Mouse (Mus musculus) embryonic facial prominence, embryonic 14.5 days (tissue): ENCODE results near the gene F12. TPM values are rescaled to one million over a fixed set of nuclear protein-coding genes. Genes with fewer than 3 reads are reported as not detected.

Experiments
- ATAC-seq: fragments of 200-750 bp; cut with Nextera tagmentation; 2 replicates; pipeline ENCODE4 v1.8.0; 2017; ENCODE audit warnings: low read depth, moderate number of reproducible peaks, moderate TSS enrichment
- DNase-seq: peaks from one replicate; pipeline ENCODE4 v3.0.0-alpha.2; 2015; ENCODE audit warnings: low spot score
- H3K27ac ChIP-seq: fragments of 300-500 bp; sonication (generic); replicated peaks from 2 replicates; pipeline ENCODE4 v1.5.1; 2014; ENCODE audit warnings: low read depth, mild to moderate bottlenecking, low read length, moderate library complexity
- H3K27me3 ChIP-seq: fragments of 300-500 bp; sonication (generic); replicated peaks from 2 replicates; pipeline ENCODE4 v1.6.1; 2014; ENCODE audit warnings: low read length; ENCODE audit not compliant: control insufficient read depth, insufficient read depth
- H3K36me3 ChIP-seq: fragments of 300-500 bp; sonication (generic); 2 replicates; pipeline ENCODE4 v1.6.1; 2014; ENCODE audit warnings: low read length, mixed read lengths; ENCODE audit not compliant: control insufficient read depth, insufficient read depth
- H3K4me1 ChIP-seq: fragments of 300-500 bp; sonication (generic); 2 replicates; pipeline ENCODE4 v1.6.1; 2014; ENCODE audit warnings: antibody characterized with exemption, low read length; ENCODE audit not compliant: control insufficient read depth, insufficient read depth
- H3K4me2 ChIP-seq: fragments of 300-500 bp; sonication (generic); 2 replicates; pipeline ENCODE4 v1.6.1; 2014; ENCODE audit warnings: low read depth, mild to moderate bottlenecking, low read length, moderate library complexity, mixed read lengths
- H3K4me3 ChIP-seq: fragments of 300-500 bp; sonication (generic); 2 replicates; pipeline ENCODE4 v1.5.1; 2014; ENCODE audit warnings: low read depth, mild to moderate bottlenecking, low read length
- H3K9ac ChIP-seq: fragments of 300-500 bp; sonication (generic); 2 replicates; pipeline ENCODE4 v1.6.1; 2014; ENCODE audit warnings: low read depth, mild to moderate bottlenecking, low read length, moderate library complexity, mixed read lengths
- H3K9me3 ChIP-seq: fragments of 300-500 bp; sonication (generic); 2 replicates; pipeline ENCODE4 v1.6.1; 2016; ENCODE audit warnings: low read length; ENCODE audit not compliant: control insufficient read depth
- WGBS: fragments of 180-500 bp; shearing (Covaris S2); extraction: QIAGEN DNeasy Blood & Tissue Kit; methylation state at CpG from one replicate; pipeline ENCODE4 v1.1.7; 2014; 5-methylcytosine and 5-hydroxymethylcytosine counted together
- polyA plus RNA-seq: library from polyadenylated mRNA; unstranded; fragments of >200 nt; fragmentation: Nextera tagmentation; extraction: Ambion mirVana; gene quantifications from 2 replicates; pipeline ENCODE4 v1.2.1, GENCODE M21; 2014

The F12 gene
- polyA plus RNA-seq, 1 experiment from 2014 or later: not detected

GRCm38 (mm10) chr13:55471156-55471818, 44.7 kb upstream of the F12 start:
- Histone ChIP-seq H3K27ac (peak overlapping the region; percentile 84), H3K9ac (peak overlapping the region; percentile 79), H3K4me3 (peak overlapping the region; percentile 64), H3K36me3 (peaks cover 27% of the 10 kb centered on the region), H3K27me3 (no peaks in the 10 kb centered on the region), H3K9me3 (no peaks in the 10 kb centered on the region), H3K4me1 (peaks cover 13% of the 10 kb centered on the region), H3K4me2 (peak overlapping the region; percentile 100)
- ATAC-seq (peak; percentile 62), DNase-seq (peak; percentile 84)
- under 1% methylated on average over 38 of the region's 54 CpGs for WGBS

GRCm38 (mm10) chr13:55470372-55470771, 43.8 kb upstream of the F12 start:
- Histone ChIP-seq H3K9me3 (no peaks in the 10 kb centered on the region), H3K9ac (peak overlapping the region; percentile 79; the same call in 1 of the 2 replicates), H3K27ac (no peak overlapping the region), H3K4me1 (peaks cover 17% of the 10 kb centered on the region), H3K36me3 (peaks cover 18% of the 10 kb centered on the region), H3K4me2 (no peak overlapping the region), H3K27me3 (no peaks in the 10 kb centered on the region), H3K4me3 (0 out of 2 replicates have a peak overlapping the region, but pooled peaks have one; percentile 64)
- DNase-seq (no peak), ATAC-seq (no peak)
- WGBS: 71% methylated on average over 9 of the region's 9 CpGs

- DNase-seq (no peak), ATAC-seq (no peak)
- 36% methylated on average over 13 of the region's 13 CpGs for WGBS
- H3K36me3 ChIP-seq: peaks cover 4% of the 10 kb centered on the region; the same call in 1 of the 2 replicates
- H3K9ac ChIP-seq: peak overlapping the region; percentile 11; the same call in 1 of the 2 replicates
- no peaks in the 10 kb centered on the region for H3K27me3 ChIP-seq
- no peak overlapping the region for H3K4me3 ChIP-seq
- H3K9me3 ChIP-seq: no peaks in the 10 kb centered on the region
- H3K27ac ChIP-seq: no peak overlapping the region
- no peak overlapping the region for H3K4me2 ChIP-seq
- peaks cover 25% of the 10 kb centered on the region for H3K4me1 ChIP-seq
Observed at GRCm38 (mm10) chr13:55468851-55469560, 42.4 kb upstream of the F12 start.

GRCm38 (mm10) chr13:55465830-55466440, 39.3 kb upstream of the F12 start:
- peaks cover 10% of the 10 kb centered on the region for H3K36me3 ChIP-seq
- H3K27me3 ChIP-seq: no peaks in the 10 kb centered on the region
- H3K4me3 ChIP-seq: 0 out of 2 replicates have a peak overlapping the region, but pooled peaks have one; percentile 83
- H3K9me3 ChIP-seq: no peaks in the 10 kb centered on the region
- DNase-seq (no peak), ATAC-seq (no peak)
- H3K4me2 ChIP-seq: peak overlapping the region; percentile 84; the same call in 1 of the 2 replicates
- WGBS: 72% methylated on average over 5 of the region's 5 CpGs
- peaks cover 17% of the 10 kb centered on the region for H3K4me1 ChIP-seq
- no peak overlapping the region for H3K27ac ChIP-seq
- peak overlapping the region; percentile 82; the same call in 1 of the 2 replicates for H3K9ac ChIP-seq

GRCm38 (mm10) chr13:55465184-55465583, 38.6 kb upstream of the F12 start:
- peak overlapping the region; percentile 82 for H3K9ac ChIP-seq
- 7% methylated on average over 1 of the region's 3 CpGs for WGBS
- no peaks in the 10 kb centered on the region for H3K27me3 ChIP-seq
- peaks cover 18% of the 10 kb centered on the region for H3K36me3 ChIP-seq
- H3K4me1 ChIP-seq: peaks cover 12% of the 10 kb centered on the region
- H3K27ac ChIP-seq: peak overlapping the region; percentile 82
- H3K9me3 ChIP-seq: no peaks in the 10 kb centered on the region
- peak overlapping the region; percentile 84 for H3K4me2 ChIP-seq
- DNase-seq: no peak
- H3K4me3 ChIP-seq: peak overlapping the region; percentile 83
- peak; percentile 8; the same call in 1 of the 2 replicates for ATAC-seq

- H3K9me3 ChIP-seq: no peaks in the 10 kb centered on the region
- peaks cover 12% of the 10 kb centered on the region for H3K4me1 ChIP-seq
- peak within 1 kb of the TSS; percentile 83 for H3K4me3 ChIP-seq
- peak within 1 kb of the TSS; percentile 82 for H3K9ac ChIP-seq
- ATAC-seq (peak; percentile 74), DNase-seq (peak; percentile 79)
- H3K27ac ChIP-seq: peak within 1 kb of the TSS; percentile 82
- peak within 1 kb of the TSS; percentile 84 for H3K4me2 ChIP-seq
- WGBS: under 1% methylated on average over 32 of the region's 84 CpGs
- H3K36me3 ChIP-seq: peaks cover 27% of the 10 kb centered on the region
- no peaks in the 10 kb centered on the region for H3K27me3 ChIP-seq
Observed at GRCm38 (mm10) chr13:55464027-55464884, 37.7 kb upstream of the F12 start, which contains the start of gene Prr7. Prr7 (plus strand) TSS chr13:55464267.

GRCm38 (mm10) chr13:55463399-55464026, 36.9 kb upstream of the F12 start:
- 13% methylated on average over 14 of the region's 14 CpGs for WGBS
- DNase-seq: no peak

More at GRCm38 (mm10) chr13:55463399-55464026, 36.9 kb upstream of the F12 start:
- Histone ChIP-seq H3K4me3 (peak overlapping the region; percentile 83), H3K27ac (no peak overlapping the region; the same call in 1 of the 2 replicates), H3K9ac (peak overlapping the region; percentile 82), H3K4me2 (peak overlapping the region; percentile 84), H3K4me1 (peaks cover 12% of the 10 kb centered on the region), H3K9me3 (no peaks in the 10 kb centered on the region), H3K27me3 (no peaks in the 10 kb centered on the region), H3K36me3 (peaks cover 35% of the 10 kb centered on the region)
- no peak; the same call in 1 of the 2 replicates for ATAC-seq
